Mouse (Mus musculus) testis, postnatal 14 days (tissue): ENCODE results near the gene Gm2974.
"Not testable (repeated sequence)": the region's sequence is repeated elsewhere in the genome, so short reads cannot be mapped to it uniquely, and the experiment has no call there.

Source experiments
- DNase-seq: peaks from one replicate; pipeline ENCODE4 v3.0.0; 2021; ENCODE audit warnings: low spot score

The Gm2974 gene

GRCm38 (mm10) chr14:4182491-4183210 lies at the start of gene Gm2974:
TSS of gene Gm2974 (plus strand) at chr14:4182576.
- DNase-seq = peak; percentile 21

- DNase-seq = not testable (repeated sequence)
These were observed 40.7 kb upstream of the Gm2974 start for GRCm38 (mm10) chr14:4141646-4142045.

- DNase-seq = not testable (repeated sequence)
These were observed 17.6 kb upstream of the Gm2974 start, which contains the start of gene Gm3127 for GRCm38 (mm10) chr14:4164730-4165129. TSS of gene Gm3127 (plus strand) at chr14:4165030.

- peak; percentile 1 for DNase-seq
These were observed 346 bp upstream of the Gm2974 start for GRCm38 (mm10) chr14:4182030-4182429.

- not testable (repeated sequence) for DNase-seq
These were observed 999 bp downstream of the Gm2974 start for GRCm38 (mm10) chr14:4183375-4183774.

- DNase-seq = not testable (repeated sequence)
These were observed 67.0 kb downstream of the Gm2974 start, which contains the start of gene Gm3138 for GRCm38 (mm10) chr14:4249331-4249730. TSS of gene Gm3138 (plus strand) at chr14:4249631.
